Mouse (Mus musculus): ENCODE measurements around the gene Cercam. TPM values are rescaled to one million over a fixed set of nuclear protein-coding genes. Genes with fewer than 3 reads are reported as not detected.

The Cercam gene
- 1.5 to 3.9 TPM (median 1.9 TPM) in 4 replicates for total RNA-seq (2023)

GRCm38 (mm10) chr2:29868949-29869645 is at the start of gene Cercam:
Gene Cercam, plus strand, starts transcription at chr2:29869164.

GRCm38 (mm10) chr2:29820025-29820817 is 48.7 kb upstream of the Cercam start, which contains the start of gene Urm1:
Gene Urm1, plus strand, starts transcription at chr2:29820075.

GRCm38 (mm10) chr2:29889066-29889944 is 20.3 kb downstream of the Cercam start, which contains the start of gene Odf2:
Gene Odf2, plus strand, starts transcription at chr2:29889221.

Other genes with a start within 250 kb of the Cercam start
- gene Rapgef1, start 249.4 kb upstream of the Cercam start, total RNA-seq (2023): 158 to 170 TPM (median 164 TPM) in 4 replicates
- 0.88 to 1.1 TPM in 2 of 4 replicates, not detected in the others for gene Gm13420, start 117.5 kb upstream of the Cercam start, total RNA-seq (2023)
- not detected in 4 replicates for gene Gm13547, start 109.9 kb upstream of the Cercam start, total RNA-seq (2023)
- 6.9 to 10.4 TPM (median 7.6 TPM) in 4 replicates for gene Coq4, start 81.7 kb upstream of the Cercam start, total RNA-seq (2023)
- gene Trub2, start 80.7 kb upstream of the Cercam start, total RNA-seq (2023): 37.7 to 51.2 TPM (median 43.2 TPM) in 4 replicates
- 10.1 to 13.4 TPM (median 12.3 TPM) in 4 replicates for gene Slc27a4, start 66.5 kb upstream of the Cercam start, total RNA-seq (2023)
- 49.0 to 56.9 TPM (median 51.0 TPM) in 4 replicates for gene Urm1, start 49.1 kb upstream of the Cercam start, total RNA-seq (2023)
- gene Odf2, start 20.1 kb downstream of the Cercam start, total RNA-seq (2023): 102 to 113 TPM (median 103 TPM) in 4 replicates
- gene Gle1, start 66.3 kb downstream of the Cercam start, total RNA-seq (2023): 70.7 to 89.4 TPM (median 75.9 TPM) in 4 replicates
- gene Sptan1, start 96.4 kb downstream of the Cercam start, total RNA-seq (2023): 289 to 315 TPM (median 302 TPM) in 4 replicates
- gene Wdr34, start 179.7 kb downstream of the Cercam start, total RNA-seq (2023): 0.45 to 3.2 TPM (median 2.0 TPM) in 4 replicates
- gene Set, start 188.2 kb downstream of the Cercam start, total RNA-seq (2023): 248 to 281 TPM (median 262 TPM) in 4 replicates
- 0.88 to 2.3 TPM (median 1.7 TPM) in 4 replicates for gene Pkn3, start 208.5 kb downstream of the Cercam start, total RNA-seq (2023)
- 13.0 to 18.0 TPM (median 14.9 TPM) in 4 replicates for gene Zdhhc12, start 224.5 kb downstream of the Cercam start, total RNA-seq (2023)

Measured in B cell, adult 62 days (primary cell).